Mouse (Mus musculus): ENCODE results near the gene Fgf11. TPM values are rescaled to one million over a fixed set of nuclear protein-coding genes. Genes with fewer than 3 reads are reported as not detected.

The Fgf11 gene
- polyA plus RNA-seq, 1 experiment from 2014 or later, result 3.4 TPM

DNA sequence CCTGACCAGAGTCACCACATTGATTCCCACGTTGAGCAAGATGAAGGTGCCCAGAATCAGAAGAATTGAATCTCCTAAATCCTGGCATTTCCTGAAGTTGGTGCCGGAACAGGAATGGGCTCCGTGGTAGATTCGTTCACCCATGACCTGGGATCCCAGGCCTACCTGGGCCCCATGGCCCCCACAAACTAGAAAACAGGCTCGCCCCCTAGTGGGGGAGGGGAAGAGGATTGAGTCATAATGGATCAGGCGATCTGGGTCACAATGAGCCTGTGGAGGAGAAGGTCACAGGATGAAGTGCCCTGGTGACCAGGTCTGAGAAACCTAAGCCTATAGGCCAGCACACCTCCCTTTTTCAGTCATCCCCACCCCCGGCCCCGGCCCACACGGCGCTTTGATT is 13.5 kb upstream of the Fgf11 start, which contains the start of gene Gm39566:
Gene Gm39566 (minus strand): TSS at position 144 of the 400 bp plus-strand sequence.
- no peak within 1 kb of the TSS for H3K9ac ChIP-seq
- no peaks in the 10 kb centered on the region for H3K36me3 ChIP-seq
- H3K27ac ChIP-seq, result no peak within 1 kb of the TSS
- 62% methylated on average over 10 of the region's 10 CpGs for WGBS
- no peaks in the 10 kb centered on the region for H3K9me3 ChIP-seq
- no peak within 1 kb of the TSS for H3K4me2 ChIP-seq
- no peak for ATAC-seq (ENCODE audit: insufficient number of reproducible peaks, low FRiP score, low TSS enrichment, low read depth)
- H3K27me3 ChIP-seq, result no peaks in the 10 kb centered on the region
- no peaks in the 10 kb centered on the region for H3K4me1 ChIP-seq
- no peak within 1 kb of the TSS for H3K4me3 ChIP-seq

DNA sequence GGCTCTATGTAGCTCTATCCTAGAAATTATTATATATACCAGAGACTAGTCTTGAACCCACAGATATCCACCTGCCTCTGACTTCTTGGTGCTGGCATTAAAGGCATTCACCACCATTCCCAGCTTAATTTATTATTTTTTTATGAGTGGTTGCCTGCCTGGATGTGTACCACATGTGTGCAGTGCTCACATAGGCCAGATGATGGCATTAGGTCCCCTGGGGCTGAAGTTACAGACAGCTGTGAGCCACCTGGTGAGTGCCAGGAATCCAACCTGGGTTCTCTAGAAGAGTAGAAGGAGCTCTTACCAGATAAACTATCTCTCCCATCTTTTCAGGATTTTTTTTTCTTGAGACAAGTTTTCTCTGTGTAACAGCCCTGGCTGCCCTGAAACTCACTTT is 8.6 kb upstream of the Fgf11 start:
- Histone ChIP-seq H3K27ac (no peak overlapping the region), H3K27me3 (peaks cover 17% of the 10 kb centered on the region), H3K9ac (no peak overlapping the region), H3K4me1 (no peaks in the 10 kb centered on the region; the same call in 1 of the 2 replicates), H3K4me2 (no peak overlapping the region), H3K4me3 (no peak overlapping the region), H3K36me3 (no peaks in the 10 kb centered on the region), H3K9me3 (no peaks in the 10 kb centered on the region)
- ATAC-seq (ENCODE audit: insufficient number of reproducible peaks, low FRiP score, low TSS enrichment, low read depth), result no peak

DNA sequence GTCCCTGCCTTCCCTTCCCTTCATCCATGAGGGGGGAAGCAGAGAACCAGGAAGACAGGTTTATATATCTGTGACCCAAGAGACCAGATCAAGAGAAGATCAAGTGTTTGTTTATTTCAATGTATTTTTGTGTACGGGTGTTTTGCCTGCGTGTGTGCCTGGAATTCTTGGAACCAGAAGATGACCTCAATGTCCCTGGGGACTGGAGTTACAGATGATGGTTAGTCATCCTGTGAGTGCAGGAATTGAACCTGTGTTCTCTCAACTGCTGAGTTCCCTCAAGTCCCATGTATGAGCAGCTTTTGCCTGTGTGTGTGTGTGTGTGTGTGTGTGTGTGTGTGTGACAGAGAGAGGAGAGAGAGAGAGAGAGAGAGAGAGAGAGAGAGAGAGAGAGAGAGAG is 6.0 kb upstream of the Fgf11 start:
- Histone ChIP-seq H3K27me3 (peaks cover 36% of the 10 kb centered on the region), H3K4me2 (no peak overlapping the region), H3K9ac (no peak overlapping the region), H3K4me3 (no peak overlapping the region), H3K27ac (no peak overlapping the region), H3K4me1 (peaks cover 25% of the 10 kb centered on the region), H3K9me3 (no peaks in the 10 kb centered on the region), H3K36me3 (no peaks in the 10 kb centered on the region)
- ATAC-seq (ENCODE audit: insufficient number of reproducible peaks, low FRiP score, low TSS enrichment, low read depth), result no peak
- 81% methylated on average over 2 of the region's 2 CpGs for WGBS

DNA sequence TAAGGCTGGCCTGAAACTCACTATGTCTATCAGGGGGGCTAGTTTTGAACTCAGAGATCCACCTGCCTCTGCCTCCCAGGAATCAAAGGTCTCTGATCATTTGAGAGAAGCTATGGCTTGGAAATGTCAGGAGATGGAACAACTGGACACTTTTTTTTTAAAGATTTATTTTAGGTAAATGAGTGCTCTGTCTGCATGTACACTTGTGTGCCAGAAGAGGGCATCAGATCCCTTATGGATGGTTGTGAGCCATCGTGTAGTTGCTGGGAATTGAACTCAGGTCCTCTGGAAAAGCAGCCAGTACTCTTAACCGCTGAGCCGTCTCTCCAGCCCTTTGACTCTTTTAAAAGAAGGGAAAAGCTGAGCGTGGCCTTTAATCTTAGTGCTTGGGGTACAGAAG is 4.7 kb upstream of the Fgf11 start:
- Histone ChIP-seq H3K4me1 (peaks cover 38% of the 10 kb centered on the region), H3K9me3 (no peaks in the 10 kb centered on the region), H3K36me3 (no peaks in the 10 kb centered on the region), H3K9ac (no peak overlapping the region), H3K4me3 (no peak overlapping the region), H3K27ac (no peak overlapping the region), H3K27me3 (peaks cover 45% of the 10 kb centered on the region), H3K4me2 (no peak overlapping the region)
- ATAC-seq (ENCODE audit: insufficient number of reproducible peaks, low FRiP score, low TSS enrichment, low read depth), result no peak
- WGBS, result 83% methylated on average over 4 of the region's 4 CpGs

DNA sequence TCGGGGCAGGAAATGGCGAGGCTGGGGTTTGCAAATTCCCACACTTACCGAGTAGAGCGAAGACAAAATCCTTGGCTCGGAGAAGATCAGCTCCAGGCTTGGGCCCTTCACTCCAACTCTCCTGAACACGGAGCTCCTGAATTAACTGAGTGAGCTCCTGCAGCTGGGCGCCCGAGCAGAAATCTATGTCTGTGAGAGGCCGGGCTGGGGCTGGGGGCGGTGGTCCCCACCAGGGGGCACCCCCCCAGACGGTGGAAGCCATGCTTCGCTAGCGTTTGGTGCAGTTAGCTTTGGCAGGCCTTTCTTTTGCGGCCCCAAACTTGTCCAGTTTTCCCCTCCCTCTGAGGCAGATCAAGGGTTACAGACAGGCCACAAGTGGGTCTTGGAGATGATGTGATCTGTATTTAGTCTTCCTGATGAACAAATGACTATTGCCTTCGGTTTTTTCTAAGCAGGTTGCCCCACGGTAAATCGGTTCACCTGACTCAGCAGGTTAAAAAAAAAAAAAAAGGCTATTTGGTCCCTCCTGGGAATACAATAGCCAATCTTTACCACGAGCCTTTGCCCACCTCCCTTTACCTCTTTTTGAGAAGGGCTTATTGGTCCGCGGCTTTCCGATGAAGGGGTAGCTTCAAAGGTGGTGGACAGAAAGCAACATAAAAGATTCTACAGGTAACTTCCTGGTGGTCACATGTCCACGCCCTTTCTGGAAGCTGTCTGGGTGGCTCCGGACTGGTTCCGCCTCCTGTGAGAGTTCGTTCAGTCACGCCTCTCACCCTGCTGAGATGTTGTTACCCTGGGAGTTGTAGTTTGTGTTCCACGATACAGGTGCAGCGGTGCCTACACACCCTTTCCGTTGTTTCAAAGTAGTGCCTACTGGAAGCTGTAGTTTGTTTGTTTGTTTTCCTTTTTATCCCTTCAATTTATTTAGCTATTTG is 3.6 kb upstream of the Fgf11 start, which contains the start of gene Tmem102:
Gene Tmem102 (minus strand): TSS at position 653 of the 938 bp plus-strand sequence.
- WGBS, result 12% methylated on average over 29 of the region's 29 CpGs
- Histone ChIP-seq H3K27ac (no peak within 1 kb of the TSS), H3K36me3 (no peaks in the 10 kb centered on the region), H3K9ac (no peak within 1 kb of the TSS), H3K4me1 (peaks cover 49% of the 10 kb centered on the region), H3K4me3 (peak within 1 kb of the TSS; percentile 60), H3K27me3 (peaks cover 54% of the 10 kb centered on the region), H3K4me2 (peak within 1 kb of the TSS; percentile 97), H3K9me3 (no peaks in the 10 kb centered on the region)
- no peak for ATAC-seq (ENCODE audit: insufficient number of reproducible peaks, low FRiP score, low TSS enrichment, low read depth)

DNA sequence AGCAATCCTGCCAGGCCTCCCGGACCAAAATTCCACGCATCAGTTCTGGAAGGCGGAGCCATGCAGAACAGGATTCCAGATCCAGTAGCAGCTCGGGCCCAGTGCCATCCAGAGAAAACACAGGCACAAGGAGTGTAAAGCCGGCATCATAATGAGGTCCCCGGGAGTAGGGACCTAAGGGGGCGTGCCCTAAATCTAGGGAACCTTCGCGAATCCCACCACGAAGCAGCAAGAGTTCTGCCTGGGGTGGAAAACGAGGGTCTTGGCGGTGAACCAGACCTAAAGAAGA is 2.9 kb upstream of the Fgf11 start:
- Histone ChIP-seq H3K36me3 (no peaks in the 10 kb centered on the region), H3K9me3 (no peaks in the 10 kb centered on the region), H3K4me3 (peak overlapping the region; percentile 60), H3K4me1 (peaks cover 56% of the 10 kb centered on the region), H3K27ac (no peak overlapping the region), H3K4me2 (peak overlapping the region; percentile 97), H3K27me3 (peaks cover 56% of the 10 kb centered on the region), H3K9ac (no peak overlapping the region)
- no peak for ATAC-seq (ENCODE audit: insufficient number of reproducible peaks, low FRiP score, low TSS enrichment, low read depth)
- WGBS, result 7% methylated on average over 12 of the region's 12 CpGs

DNA sequence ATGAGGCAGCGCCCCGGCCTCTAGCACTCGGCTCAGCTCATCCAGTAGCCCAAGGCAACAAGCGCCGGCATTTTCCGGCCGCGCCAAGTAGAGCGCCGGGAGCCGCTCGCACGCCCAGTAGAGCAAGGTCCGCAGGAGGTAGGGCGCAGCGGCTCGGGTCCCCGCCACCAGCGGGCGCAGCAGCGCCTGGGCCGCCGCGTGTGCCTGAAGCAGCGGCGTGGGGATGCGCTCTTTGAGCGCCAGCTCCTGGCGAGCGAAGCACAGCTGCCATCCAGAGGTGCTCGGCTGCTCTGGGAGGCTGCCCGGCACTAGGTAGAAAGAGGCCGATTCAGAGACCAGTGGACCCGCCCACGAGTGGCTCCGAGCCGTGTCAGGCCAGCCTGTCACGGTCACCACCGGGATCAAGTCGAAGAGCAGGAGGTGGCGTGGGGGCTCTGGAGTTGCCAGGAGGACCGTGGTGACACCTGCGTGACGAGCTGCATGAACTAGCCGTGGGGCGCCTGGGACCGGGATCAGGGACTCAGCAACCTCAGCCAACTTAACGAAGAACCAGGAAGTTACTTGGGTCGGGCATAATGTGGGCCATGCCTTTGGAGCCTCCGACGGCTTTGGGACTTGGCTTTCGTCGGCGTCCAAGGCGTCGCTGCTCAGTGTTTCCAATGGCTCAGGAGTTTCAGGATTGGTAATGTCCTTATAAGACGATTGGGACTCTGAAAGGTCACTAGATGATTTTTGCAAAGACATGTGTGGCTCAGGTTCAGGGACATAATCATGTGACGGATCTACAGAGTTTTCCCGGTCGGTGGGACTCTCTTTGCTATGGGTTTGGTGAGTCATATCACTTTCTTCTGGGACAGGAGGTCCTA is 2.4 kb upstream of the Fgf11 start:
- H3K36me3 ChIP-seq, result no peaks in the 10 kb centered on the region
- H3K9me3 ChIP-seq, result no peaks in the 10 kb centered on the region
- H3K27ac ChIP-seq, result peak overlapping the region; percentile 35; the same call in 1 of the 2 replicates
- peak overlapping the region; percentile 40 for H3K9ac ChIP-seq
- 2% methylated on average over 58 of the region's 60 CpGs for WGBS
- peak overlapping the region; percentile 60 for H3K4me3 ChIP-seq
- ATAC-seq (ENCODE audit: insufficient number of reproducible peaks, low FRiP score, low TSS enrichment, low read depth), result peak; percentile 43; the same call in 1 of the 2 replicates
- H3K4me1 ChIP-seq, result peaks cover 62% of the 10 kb centered on the region
- H3K27me3 ChIP-seq, result peaks cover 56% of the 10 kb centered on the region
- peak overlapping the region; percentile 97 for H3K4me2 ChIP-seq

DNA sequence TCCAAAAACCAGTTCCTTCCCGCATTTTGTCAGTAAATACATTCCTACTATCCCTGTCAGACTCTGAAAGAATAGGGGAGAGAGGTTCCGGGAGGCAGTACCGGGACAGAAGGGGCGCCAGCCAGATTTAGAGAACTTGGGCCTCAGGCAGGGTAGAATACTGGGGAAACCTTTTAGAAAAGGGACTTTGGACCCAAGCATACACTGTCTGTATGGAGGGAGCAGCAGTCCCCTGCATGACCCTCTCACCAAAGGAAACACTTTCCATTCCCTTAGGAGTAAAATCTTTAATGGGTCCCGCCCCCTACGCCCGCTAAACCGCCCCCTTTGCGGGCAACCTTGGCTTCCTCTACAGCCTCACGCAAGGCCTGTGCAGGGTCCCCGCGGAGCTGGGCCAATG is 1.7 kb upstream of the Fgf11 start:
- Histone ChIP-seq H3K4me3 (peak overlapping the region; percentile 60), H3K4me2 (peak overlapping the region; percentile 97), H3K36me3 (0 out of 2 replicates have a peak, but pooled peaks cover 2% of the 10 kb centered on the region), H3K9me3 (no peaks in the 10 kb centered on the region), H3K4me1 (peaks cover 62% of the 10 kb centered on the region), H3K27ac (peak overlapping the region; percentile 35; the same call in 1 of the 2 replicates), H3K27me3 (peaks cover 58% of the 10 kb centered on the region), H3K9ac (peak overlapping the region; percentile 40; the same call in 1 of the 2 replicates)
- ATAC-seq (ENCODE audit: insufficient number of reproducible peaks, low FRiP score, low TSS enrichment, low read depth), result 0 out of 2 replicates have a peak, but pooled peaks have one; percentile 0
- 4% methylated on average over 12 of the region's 12 CpGs for WGBS

DNA sequence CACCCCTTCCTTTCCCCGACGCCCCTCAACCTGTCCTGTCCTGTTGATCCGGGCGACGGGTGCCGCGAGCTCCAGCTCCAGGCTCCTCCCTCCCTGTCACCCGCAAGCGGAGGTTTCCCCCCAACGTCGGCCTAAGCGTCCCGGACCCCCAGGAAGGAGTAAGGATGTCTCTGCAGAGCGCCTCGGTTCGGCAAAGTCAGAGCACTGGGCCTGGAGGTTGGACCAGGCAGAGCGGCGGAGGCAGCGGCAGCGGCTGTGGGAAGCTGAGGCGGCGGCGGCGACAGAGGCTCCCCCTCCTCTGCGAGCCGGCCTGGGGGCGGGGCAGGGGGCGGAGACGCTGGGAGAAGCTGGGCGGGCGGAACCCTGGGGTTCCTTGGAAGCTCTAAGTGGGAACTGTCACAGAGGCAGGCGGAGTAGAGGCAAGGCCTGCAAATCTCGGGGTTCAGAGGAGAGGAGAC is 1.0 kb upstream of the Fgf11 start:
- Histone ChIP-seq H3K4me3 (peak overlapping the region; percentile 60), H3K9me3 (no peaks in the 10 kb centered on the region), H3K27ac (peak overlapping the region; percentile 59; the same call in 1 of the 2 replicates), H3K4me1 (peaks cover 62% of the 10 kb centered on the region), H3K27me3 (peaks cover 64% of the 10 kb centered on the region), H3K36me3 (0 out of 2 replicates have a peak, but pooled peaks cover 6% of the 10 kb centered on the region), H3K9ac (peak overlapping the region; percentile 40), H3K4me2 (peak overlapping the region; percentile 97)
- under 1% methylated on average over 33 of the region's 33 CpGs for WGBS
- peak; percentile 26; the same call in 1 of the 2 replicates for ATAC-seq (ENCODE audit: insufficient number of reproducible peaks, low FRiP score, low TSS enrichment, low read depth)

DNA sequence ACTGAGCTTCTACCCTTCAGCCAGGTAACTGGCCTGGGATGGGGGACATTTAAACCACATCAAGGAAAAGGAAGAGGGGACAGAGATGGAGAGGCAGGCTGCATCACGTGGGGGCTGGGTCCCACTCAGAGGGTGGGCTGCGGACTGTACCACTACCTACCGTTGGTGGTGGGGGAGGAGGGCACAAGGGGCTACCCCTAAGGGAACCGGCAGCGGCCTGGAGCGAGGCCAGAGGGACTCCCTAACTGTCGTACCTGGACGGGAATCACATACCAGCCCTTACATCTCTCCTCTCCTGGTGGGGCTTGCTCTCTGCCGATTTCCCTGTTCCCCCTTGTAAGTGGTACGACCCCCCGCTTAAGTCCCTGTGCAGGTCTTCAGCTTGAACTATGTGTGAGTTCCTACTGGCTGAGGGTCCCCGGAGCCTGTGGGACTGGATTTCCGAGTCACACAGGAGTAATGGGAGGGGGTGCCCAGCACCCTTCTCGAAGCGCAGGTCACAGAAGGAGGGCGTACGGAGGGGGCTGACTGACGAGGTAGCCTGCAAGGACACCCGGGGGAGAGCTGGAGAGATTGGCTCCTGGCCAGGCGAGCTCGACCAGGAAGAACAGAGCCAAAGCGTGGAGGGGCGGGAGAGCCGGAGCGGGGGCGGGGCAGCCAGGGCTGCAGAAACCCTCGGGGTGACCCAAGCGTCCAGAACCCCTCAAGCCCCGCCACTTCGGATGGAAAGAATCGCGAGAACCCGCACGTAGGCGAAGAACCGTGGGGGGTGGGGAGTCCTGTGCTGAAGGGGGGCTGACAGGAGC is 1.1 kb downstream of the Fgf11 start:
- Histone ChIP-seq H3K27ac (peak overlapping the region; percentile 68), H3K9me3 (no peaks in the 10 kb centered on the region), H3K4me2 (peak overlapping the region; percentile 97), H3K36me3 (0 out of 2 replicates have a peak, but pooled peaks cover 8% of the 10 kb centered on the region), H3K9ac (peak overlapping the region; percentile 43), H3K27me3 (peaks cover 58% of the 10 kb centered on the region), H3K4me1 (peaks cover 67% of the 10 kb centered on the region), H3K4me3 (peak overlapping the region; percentile 60)
- ATAC-seq (ENCODE audit: insufficient number of reproducible peaks, low FRiP score, low TSS enrichment, low read depth), result peak; percentile 32; the same call in 1 of the 2 replicates
- 1% methylated on average over 36 of the region's 36 CpGs for WGBS

DNA sequence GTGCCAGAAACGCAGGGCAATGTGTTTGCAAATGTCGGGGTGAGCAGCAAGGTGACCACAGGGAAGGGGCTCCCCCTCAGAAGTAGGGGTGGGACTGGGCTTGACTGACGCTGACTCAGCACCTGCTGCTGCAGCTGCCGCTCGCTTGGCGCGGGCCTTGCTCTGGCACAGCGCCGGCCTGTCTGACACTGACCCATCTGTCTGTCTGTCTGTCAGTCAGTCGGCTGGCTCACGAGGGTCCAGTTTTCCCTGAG is 1.6 kb downstream of the Fgf11 start:
- Histone ChIP-seq H3K9me3 (no peaks in the 10 kb centered on the region), H3K4me2 (peak overlapping the region; percentile 97), H3K4me3 (peak overlapping the region; percentile 60), H3K27me3 (peaks cover 53% of the 10 kb centered on the region), H3K36me3 (0 out of 2 replicates have a peak, but pooled peaks cover 8% of the 10 kb centered on the region), H3K27ac (peak overlapping the region; percentile 68; the same call in 1 of the 2 replicates), H3K4me1 (peaks cover 70% of the 10 kb centered on the region), H3K9ac (peak overlapping the region; percentile 43; the same call in 1 of the 2 replicates)
- WGBS, result 1% methylated on average over 11 of the region's 11 CpGs
- no peak for ATAC-seq (ENCODE audit: insufficient number of reproducible peaks, low FRiP score, low TSS enrichment, low read depth)

Measured in limb, embryonic 15.5 days (tissue).